Mouse (Mus musculus) midbrain, embryonic 12.5 days (tissue): ENCODE measurements at regions not wholly inside any gene's neighbourhood (a gene's known extent, or its start where the extent isn't known, plus 50 kb on each side); places are given as distances from the start of the nearest gene placed in this dataset.
A peak's percentile ranks its signal among the peaks of the same experiment; 100 is the strongest.

Experiments
- ATAC-seq: fragments of 200-750 bp; cut with Nextera tagmentation; 2 replicates; pipeline ENCODE4 v1.8.0; 2017; ENCODE audit warnings: low read depth, moderate TSS enrichment, moderate library complexity; ENCODE audit not compliant: low FRiP score
- H3K27ac ChIP-seq: fragments of 300-500 bp; sonication (generic); replicated peaks from 2 replicates; pipeline ENCODE4 v1.5.1; 2016; ENCODE audit warnings: mild to moderate bottlenecking
- H3K27me3 ChIP-seq: fragments of 300-500 bp; sonication (generic); 2 replicates; pipeline ENCODE4 v1.6.1; 2016; ENCODE audit warnings: mild to moderate bottlenecking
- H3K36me3 ChIP-seq: fragments of 300-500 bp; sonication (generic); 2 replicates; pipeline ENCODE4 v1.6.1; 2016
- H3K4me1 ChIP-seq: fragments of 300-500 bp; sonication (generic); 2 replicates; pipeline ENCODE4 v1.6.1; 2016
- H3K4me2 ChIP-seq: fragments of 300-500 bp; sonication (generic); replicated peaks from 2 replicates; pipeline ENCODE4 v1.6.1; 2016; ENCODE audit warnings: mild to moderate bottlenecking, moderate library complexity
- H3K4me3 ChIP-seq: fragments of 300-500 bp; sonication (generic); 2 replicates; pipeline ENCODE4 v1.5.1; 2016; ENCODE audit warnings: mild to moderate bottlenecking
- H3K9ac ChIP-seq: fragments of 300-500 bp; sonication (generic); replicated peaks from 2 replicates; pipeline ENCODE4 v1.6.1; 2016; ENCODE audit warnings: mild to moderate bottlenecking, moderate library complexity
- H3K9me3 ChIP-seq: fragments of 300-500 bp; sonication (generic); 2 replicates; pipeline ENCODE4 v1.6.1; 2016; ENCODE audit warnings: mild to moderate bottlenecking
- WGBS: fragments of 180-500 bp; shearing (Covaris S2); methylation state at CpG from one replicate; pipeline ENCODE4 v1.1.7; 2016; 5-methylcytosine and 5-hydroxymethylcytosine counted together

DNA sequence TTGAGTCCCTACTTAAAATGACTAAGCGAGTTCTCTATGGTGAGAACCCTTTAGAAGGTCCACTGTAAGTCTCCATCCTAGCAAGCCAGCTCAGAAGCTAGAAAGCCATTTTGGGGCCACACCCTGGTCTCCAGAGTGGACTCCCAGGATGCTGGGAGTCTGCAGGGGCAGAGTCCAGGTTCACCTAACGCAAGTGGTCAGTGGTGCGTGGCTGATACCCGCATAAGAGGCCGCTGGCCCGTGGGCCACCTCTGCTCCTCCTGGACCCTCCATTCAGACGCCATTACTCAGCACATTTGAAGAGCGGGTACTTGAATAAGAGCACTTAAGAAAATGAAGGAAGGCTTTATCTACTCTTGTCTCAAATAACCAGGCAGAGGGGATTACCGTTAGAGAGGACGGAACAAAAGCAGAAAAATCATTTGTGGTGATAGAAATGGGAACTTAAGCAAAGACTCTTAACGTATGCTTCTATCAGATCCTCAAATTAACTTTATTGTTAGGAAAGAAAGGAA is 504.4 kb downstream of the Irx1 start:
- ATAC-seq: peak; percentile 69
- no peak overlapping the region for H3K9ac ChIP-seq

DNA sequence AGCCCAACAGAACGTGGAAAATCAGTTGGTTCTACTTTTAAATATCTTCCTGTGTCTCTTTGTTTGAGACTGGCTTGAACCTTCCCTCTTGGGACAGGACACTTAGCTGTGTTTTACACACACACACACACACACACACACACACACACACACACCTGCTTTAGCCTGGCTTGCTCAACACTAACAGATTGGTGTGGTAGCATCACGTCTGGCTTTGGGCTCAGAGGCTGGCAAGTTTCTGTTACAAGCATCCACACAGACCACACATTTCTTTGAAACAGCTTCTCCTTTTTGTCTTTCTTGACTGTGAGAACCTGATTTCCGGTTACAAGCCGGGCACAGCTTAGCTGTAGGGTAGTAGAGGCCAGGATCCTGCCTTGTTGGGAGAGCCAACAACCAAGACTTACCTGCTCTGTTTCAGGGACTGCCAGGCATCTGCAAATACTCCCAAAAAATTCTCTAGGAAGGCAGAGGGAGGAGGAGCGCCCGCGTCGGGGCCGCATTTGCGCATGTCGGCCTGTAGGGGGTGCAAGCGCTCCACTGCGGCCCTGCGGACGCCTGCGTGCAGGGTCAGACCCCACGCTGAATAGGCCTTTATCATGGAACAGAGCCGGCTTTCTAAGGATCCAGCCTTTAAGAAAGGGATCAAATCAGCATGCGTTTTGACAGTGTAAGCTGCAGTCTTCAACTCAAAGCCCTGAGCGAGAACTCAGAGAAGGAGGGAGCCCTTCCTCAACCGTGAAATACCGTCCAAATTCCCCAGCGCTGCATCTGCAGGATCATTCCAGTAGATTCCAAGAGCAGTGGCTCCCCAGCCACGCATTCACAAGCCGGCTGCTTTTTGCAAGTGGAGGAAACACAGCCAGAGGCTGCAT is 505.2 kb downstream of the Irx1 start:
- no peak overlapping the region; the same call in 1 of the 2 replicates for H3K9ac ChIP-seq
- H3K27ac ChIP-seq: peak overlapping the region; percentile 75
- H3K4me1 ChIP-seq: peaks cover 16% of the 10 kb centered on the region
- peaks cover 62% of the 10 kb centered on the region for H3K27me3 ChIP-seq
- peak; percentile 95 for ATAC-seq
- H3K4me2 ChIP-seq: peak overlapping the region; percentile 43
- H3K9me3 ChIP-seq: no peaks in the 10 kb centered on the region
- 2% methylated on average over 25 of the region's 25 CpGs for WGBS
- no peaks in the 10 kb centered on the region for H3K36me3 ChIP-seq
- H3K4me3 ChIP-seq: peak overlapping the region; percentile 18; the same call in 1 of the 2 replicates

More for the DNA sequence above, 504.4 kb downstream of the Irx1 start:
- Histone ChIP-seq H3K27ac (peak overlapping the region; percentile 75), H3K4me1 (peaks cover 16% of the 10 kb centered on the region), H3K4me2 (peak overlapping the region; percentile 43), H3K9me3 (no peaks in the 10 kb centered on the region), H3K27me3 (peaks cover 58% of the 10 kb centered on the region), H3K4me3 (0 out of 2 replicates have a peak overlapping the region, but pooled peaks have one; percentile 4), H3K36me3 (no peaks in the 10 kb centered on the region)
- 15% methylated on average over 11 of the region's 11 CpGs for WGBS

DNA sequence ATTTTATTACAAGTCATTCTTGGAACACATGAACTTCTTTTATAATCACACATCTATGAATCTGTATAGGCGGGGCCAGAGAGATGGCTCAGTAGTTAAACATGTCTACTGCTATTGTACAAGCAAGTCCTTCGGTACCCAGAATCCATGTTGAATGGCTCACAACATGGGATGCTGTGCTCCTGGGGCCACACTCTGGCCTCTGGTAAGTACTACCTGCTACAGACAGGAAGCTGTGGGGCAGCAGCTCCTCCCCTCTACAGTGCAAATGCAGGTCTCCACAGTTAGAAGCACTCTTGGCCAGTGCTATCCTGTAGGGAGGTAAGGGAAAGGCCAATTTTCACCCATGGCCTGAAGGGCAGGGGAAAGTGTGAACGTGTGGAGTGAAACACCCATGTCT is 506.0 kb downstream of the Irx1 start:
- Histone ChIP-seq H3K4me3 (no peak overlapping the region), H3K4me1 (peaks cover 16% of the 10 kb centered on the region), H3K4me2 (no peak overlapping the region), H3K9me3 (no peaks in the 10 kb centered on the region), H3K36me3 (no peaks in the 10 kb centered on the region), H3K27me3 (peaks cover 57% of the 10 kb centered on the region), H3K27ac (no peak overlapping the region), H3K9ac (no peak overlapping the region)
- ATAC-seq: no peak
- 72% methylated on average over 3 of the region's 3 CpGs for WGBS

DNA sequence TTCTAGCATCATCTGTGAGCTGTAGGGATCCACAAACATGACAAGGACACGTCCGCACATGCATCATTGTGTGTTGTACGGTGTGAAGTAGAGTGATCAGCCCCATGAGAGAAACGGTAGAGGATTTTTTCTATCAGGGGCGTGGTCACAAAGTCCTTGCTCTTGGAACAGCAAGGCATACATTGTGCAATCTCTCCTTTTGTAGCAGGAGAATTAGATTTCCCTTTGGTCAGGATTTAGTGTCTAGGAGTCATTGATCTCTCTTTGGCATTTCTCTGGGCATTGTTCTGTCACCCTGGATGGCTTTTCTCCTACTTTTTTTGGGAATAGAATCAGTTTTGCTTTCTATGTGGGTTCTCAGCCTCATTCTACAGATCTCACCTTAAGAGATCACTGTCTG is 511.3 kb downstream of the Irx1 start:
- no peak overlapping the region for H3K4me3 ChIP-seq
- H3K36me3 ChIP-seq: no peaks in the 10 kb centered on the region
- no peaks in the 10 kb centered on the region for H3K4me1 ChIP-seq
- ATAC-seq: no peak
- H3K9ac ChIP-seq: no peak overlapping the region
- H3K27ac ChIP-seq: no peak overlapping the region
- no peak overlapping the region for H3K4me2 ChIP-seq
- H3K9me3 ChIP-seq: no peaks in the 10 kb centered on the region
- WGBS: 84% methylated on average over 5 of the region's 5 CpGs
- H3K27me3 ChIP-seq: peaks cover 31% of the 10 kb centered on the region

DNA sequence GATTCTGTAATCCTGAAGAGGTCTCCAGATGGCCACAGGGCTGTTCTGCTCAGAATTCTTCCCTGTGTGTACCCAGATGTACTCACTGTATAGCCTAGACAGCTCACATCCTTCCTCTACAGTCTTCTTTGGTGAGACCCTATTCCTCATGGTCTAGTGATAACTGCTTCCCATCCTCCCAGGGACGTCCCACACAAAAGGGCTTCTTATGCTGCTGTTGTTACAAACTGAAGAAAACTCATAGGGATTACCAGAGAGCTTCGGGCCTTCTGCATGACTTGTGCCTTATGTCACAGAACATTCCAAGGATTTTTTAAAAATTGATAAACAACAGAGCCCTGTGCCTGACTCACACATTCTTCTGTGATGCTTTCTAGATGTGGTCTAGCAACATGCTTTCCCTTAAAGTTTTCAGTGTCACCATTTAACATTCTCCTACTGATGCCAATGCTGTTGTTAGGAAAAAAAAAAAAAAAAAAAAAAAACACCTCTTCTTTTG is 525.9 kb downstream of the Irx1 start:
- Histone ChIP-seq H3K9ac (no peak overlapping the region), H3K4me1 (no peaks in the 10 kb centered on the region), H3K4me2 (no peak overlapping the region), H3K9me3 (no peaks in the 10 kb centered on the region), H3K36me3 (no peaks in the 10 kb centered on the region), H3K27ac (no peak overlapping the region), H3K4me3 (no peak overlapping the region), H3K27me3 (no peaks in the 10 kb centered on the region)
- no peak for ATAC-seq
- WGBS: 45% methylated on average over 2 of the region's 2 CpGs

DNA sequence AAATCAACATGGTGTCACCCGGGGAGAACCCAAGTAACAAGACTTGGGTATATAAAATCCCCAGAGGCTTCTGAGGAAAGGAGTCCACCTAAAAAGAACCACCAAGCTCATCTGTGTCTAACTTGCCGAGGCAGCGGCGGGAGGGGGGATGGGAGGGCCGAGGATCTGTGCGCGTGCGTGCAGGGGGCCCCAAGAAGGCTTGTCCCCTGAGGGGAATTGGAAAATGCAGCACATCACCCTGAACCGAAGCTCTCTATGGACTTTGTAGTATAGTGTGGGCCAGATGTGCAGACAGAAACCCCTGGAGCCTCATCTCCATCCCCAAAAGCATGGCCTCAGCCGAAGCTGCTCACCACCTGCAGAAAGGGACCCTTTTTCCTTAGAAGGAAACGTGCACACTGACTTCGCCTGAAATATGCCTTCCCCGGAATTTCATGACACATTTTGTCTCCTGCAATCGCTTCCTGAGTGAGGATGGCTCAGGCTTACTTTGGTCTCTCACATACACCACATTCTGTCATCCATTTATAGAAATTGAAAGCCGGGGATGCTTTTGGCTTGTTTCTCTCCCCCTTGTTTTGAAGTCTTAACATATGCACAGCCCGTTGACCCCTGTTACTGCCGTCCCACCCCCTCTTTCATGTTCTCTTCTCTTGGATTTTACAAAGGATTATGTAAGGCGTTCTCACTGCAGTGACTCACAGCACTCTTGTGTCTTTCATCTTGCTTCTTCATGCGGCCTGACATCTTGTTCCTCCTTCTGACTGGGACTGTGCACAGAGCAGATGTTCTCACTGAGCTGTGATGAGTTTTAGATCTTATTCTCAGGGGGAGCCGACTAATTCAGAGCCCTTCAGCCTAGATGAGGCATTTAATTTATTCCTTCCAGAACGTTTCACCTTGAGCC is 559.6 kb downstream of the Irx1 start:
- Histone ChIP-seq H3K27ac (0 out of 2 replicates have a peak overlapping the region, but pooled peaks have one; percentile 6), H3K4me3 (no peak overlapping the region), H3K36me3 (no peaks in the 10 kb centered on the region), H3K4me2 (no peak overlapping the region), H3K9ac (no peak overlapping the region), H3K9me3 (no peaks in the 10 kb centered on the region), H3K4me1 (peaks cover 8% of the 10 kb centered on the region; the same call in 1 of the 2 replicates), H3K27me3 (peaks cover 4% of the 10 kb centered on the region; the same call in 1 of the 2 replicates)
- ATAC-seq: peak; percentile 54; the same call in 1 of the 2 replicates
- whole genome bisulfite sequencing: 43% methylated on average over 21 of the region's 21 CpGs

DNA sequence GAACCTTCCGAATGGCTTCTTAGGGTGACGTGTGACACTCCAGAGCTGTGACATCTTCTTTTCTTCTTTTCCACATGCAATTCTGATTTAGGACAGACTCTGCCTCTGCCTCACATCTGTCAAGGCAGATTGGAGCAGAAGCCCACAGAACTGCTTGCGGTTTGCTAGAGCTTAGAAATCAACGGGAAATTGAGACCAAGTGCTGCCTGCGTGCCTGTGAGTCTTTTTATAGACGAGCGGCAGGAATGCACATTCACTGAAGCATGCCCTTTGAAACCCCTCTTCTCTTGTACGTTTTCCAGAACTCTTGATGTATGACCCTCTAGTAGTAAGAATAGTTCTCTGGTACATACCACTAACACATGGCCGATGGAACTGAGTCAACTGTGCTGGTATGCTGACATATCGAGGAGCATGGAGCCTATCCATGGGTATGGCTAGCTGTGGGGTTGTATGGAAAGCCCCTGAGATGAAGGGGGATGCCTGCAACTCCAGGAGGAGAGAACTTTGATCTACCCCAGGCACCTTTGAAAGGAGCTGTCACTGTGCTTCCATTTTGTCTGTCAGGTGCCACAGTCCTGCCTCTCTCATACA is 552.2 kb upstream of the Adamts16 start:
- ATAC-seq: no peak
- Histone ChIP-seq H3K36me3 (no peaks in the 10 kb centered on the region), H3K4me3 (no peak overlapping the region), H3K4me2 (no peak overlapping the region), H3K9ac (no peak overlapping the region), H3K4me1 (no peaks in the 10 kb centered on the region), H3K27ac (no peak overlapping the region), H3K9me3 (no peaks in the 10 kb centered on the region), H3K27me3 (0 out of 2 replicates have a peak, but pooled peaks cover 4% of the 10 kb centered on the region)
- 82% methylated on average over 10 of the region's 10 CpGs for WGBS

DNA sequence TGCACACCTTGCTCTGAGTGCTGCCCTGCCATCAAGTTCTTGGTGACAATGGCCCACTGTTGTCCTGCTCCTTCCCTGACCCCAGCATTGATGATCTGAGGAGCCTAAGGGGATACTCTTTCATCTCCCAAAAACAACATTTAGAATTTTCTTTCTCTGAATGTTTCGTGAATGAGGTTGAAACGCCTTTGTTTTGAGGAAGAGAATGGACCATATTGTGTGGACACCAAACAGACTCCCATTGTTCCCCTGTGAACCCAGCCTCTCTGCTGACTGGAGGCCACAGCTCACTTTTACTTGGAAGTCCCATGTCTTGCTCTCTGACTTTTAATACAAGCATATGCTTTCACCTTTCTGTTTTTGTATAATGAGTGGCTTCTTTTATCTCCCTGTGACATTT is 537.0 kb upstream of the Adamts16 start:
- H3K9me3 ChIP-seq: no peaks in the 10 kb centered on the region
- no peaks in the 10 kb centered on the region for H3K36me3 ChIP-seq
- WGBS: 78% methylated on average over 2 of the region's 2 CpGs
- H3K9ac ChIP-seq: no peak overlapping the region
- H3K27ac ChIP-seq: no peak overlapping the region
- no peak overlapping the region for H3K4me2 ChIP-seq
- ATAC-seq: no peak
- peaks cover 11% of the 10 kb centered on the region for H3K27me3 ChIP-seq
- peaks cover 2% of the 10 kb centered on the region; the same call in 1 of the 2 replicates for H3K4me1 ChIP-seq
- H3K4me3 ChIP-seq: no peak overlapping the region

DNA sequence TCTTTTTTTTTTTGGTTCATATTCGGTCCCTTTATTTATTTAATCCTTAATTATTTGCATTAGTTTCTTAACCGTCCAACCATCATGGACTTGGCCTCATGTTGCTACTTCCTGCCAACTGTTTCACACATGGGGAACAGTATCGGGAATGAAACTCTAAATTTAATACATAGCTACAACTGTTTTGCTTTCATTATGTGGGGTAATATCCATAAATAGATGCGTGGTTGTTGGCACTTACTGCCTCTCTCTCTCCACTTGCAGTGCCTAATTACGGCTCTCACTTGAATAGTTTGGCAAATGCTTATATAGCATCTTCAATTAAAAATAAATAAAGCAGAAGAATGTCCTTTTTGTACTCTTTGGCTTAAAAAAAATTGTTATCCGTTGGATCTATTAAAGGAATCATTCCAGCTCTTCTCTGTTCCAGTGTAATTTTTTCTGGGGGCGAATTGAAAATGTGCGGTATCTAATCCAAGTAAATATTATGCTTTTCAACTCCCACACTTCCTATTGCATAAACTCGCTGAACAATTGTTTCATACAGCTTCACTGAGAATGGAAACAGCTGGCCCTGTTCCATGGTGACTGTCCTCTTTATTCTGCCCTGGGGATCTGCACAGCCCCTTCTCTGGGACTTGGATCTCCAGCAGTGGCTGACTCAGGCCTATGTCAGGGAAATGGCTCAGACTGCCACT is 534.4 kb upstream of the Adamts16 start:
- H3K4me2 ChIP-seq: no peak overlapping the region
- H3K27ac ChIP-seq: no peak overlapping the region
- no peak for ATAC-seq
- H3K9ac ChIP-seq: no peak overlapping the region
- H3K4me3 ChIP-seq: no peak overlapping the region
- peaks cover 11% of the 10 kb centered on the region; the same call in 1 of the 2 replicates for H3K4me1 ChIP-seq
- no peaks in the 10 kb centered on the region for H3K9me3 ChIP-seq
- no peaks in the 10 kb centered on the region for H3K36me3 ChIP-seq
- WGBS: 75% methylated on average over 9 of the region's 9 CpGs
- H3K27me3 ChIP-seq: peaks cover 22% of the 10 kb centered on the region

DNA sequence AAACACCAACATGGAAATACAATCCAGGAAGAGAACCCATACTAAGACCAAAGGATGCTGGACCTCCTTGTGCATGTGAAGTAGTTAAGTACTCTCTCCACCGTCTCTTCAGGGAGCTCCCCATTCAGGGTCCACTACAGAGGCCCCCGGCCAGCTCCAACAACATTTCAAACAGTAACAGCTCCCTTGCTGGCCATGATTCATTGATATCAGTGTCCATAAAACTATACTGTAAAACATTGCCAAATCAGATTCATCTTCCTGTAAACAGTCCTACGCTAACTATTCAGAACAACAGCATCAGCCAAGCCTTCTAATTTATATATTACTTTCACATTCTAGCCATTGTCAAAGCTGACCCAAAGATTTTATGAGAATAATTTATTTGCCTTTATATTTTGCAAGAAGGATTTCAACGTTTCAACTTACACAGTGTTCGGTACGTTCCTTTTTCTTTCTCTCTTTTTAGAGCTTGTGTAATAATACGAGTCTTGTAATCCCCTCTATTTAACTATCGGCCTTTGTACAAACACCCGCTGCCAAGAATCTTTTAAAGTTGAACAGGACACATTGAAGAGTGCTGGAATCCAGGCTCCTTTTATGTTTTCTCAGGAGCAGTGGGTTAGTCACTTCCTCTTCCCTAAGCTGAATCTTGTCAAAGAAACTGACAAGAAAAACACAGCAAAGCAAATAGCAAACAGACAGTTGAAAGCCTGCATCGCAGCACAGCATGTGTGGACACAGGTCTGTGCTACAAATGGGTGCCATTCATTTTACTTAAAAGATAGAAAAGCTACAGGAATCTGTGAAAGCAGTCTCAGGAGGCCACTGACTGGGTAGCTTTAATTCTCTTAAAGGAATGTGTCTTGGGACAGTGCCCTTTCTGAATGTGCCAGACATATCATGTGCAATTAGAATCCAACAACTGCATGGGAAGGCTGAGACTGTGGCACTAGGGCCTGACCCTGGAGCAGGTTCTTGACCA is 531.4 kb upstream of the Adamts16 start:
- Histone ChIP-seq H3K4me1 (peaks cover 11% of the 10 kb centered on the region; the same call in 1 of the 2 replicates), H3K27me3 (peaks cover 22% of the 10 kb centered on the region), H3K36me3 (no peaks in the 10 kb centered on the region), H3K27ac (no peak overlapping the region), H3K9me3 (no peaks in the 10 kb centered on the region), H3K4me2 (no peak overlapping the region), H3K4me3 (no peak overlapping the region), H3K9ac (no peak overlapping the region)
- ATAC-seq: no peak
- WGBS: 32% methylated on average over 10 of the region's 10 CpGs
